8 mouse cellular contexts compared by ENCODE assay signal in genomic region chr8:72474826-72475546, GRCm38 (mm10). TPM values are rescaled to one million over a fixed set of nuclear protein-coding genes. Genes with fewer than 3 reads are reported as not detected.
A peak's percentile ranks its signal among the peaks of the same experiment; 100 is the strongest.
DNase-seq lines count a peak whose midpoint lies in the region; ATAC-seq and TF ChIP-seq lines count a peak whose summit lies in the region.

Cherp (minus strand) TSS chr8:72475226.

- H3K4me3 ChIP-seq in C2C12 (ENCODE audit: insufficient read depth, poor library complexity, severe bottlenecking) (peak within 1 kb of the TSS; percentile 91), myocyte (peak within 1 kb of the TSS; percentile 72)
- peak within 1 kb of the TSS; percentile 90 for H3K4me3 ChIP-seq in erythroblast, embryonic 14.5 days (replicated peaks)
- H3K4me3 ChIP-seq in heart, embryonic 11.5 days (ENCODE audit: low read depth, low read length), result peak within 1 kb of the TSS; percentile 82
- H3K4me3 ChIP-seq in kidney, embryonic 16.5 days (ENCODE audit: low read length), result peak within 1 kb of the TSS; percentile 54
- H3K4me3 ChIP-seq in liver, adult 2 months (ENCODE audit: insufficient read depth, low read depth, low read length), result peak within 1 kb of the TSS; percentile 85

- peaks cover 39% of the 10 kb centered on the region for H3K79me3 ChIP-seq in C2C12 (ENCODE audit: low read depth)

- no peaks in the 10 kb centered on the region for H3K9me3 ChIP-seq in erythroblast, embryonic 14.5 days (ENCODE audit: control insufficient read depth, low read length)
- H3K9me3 ChIP-seq in heart, embryonic 11.5 days (replicated peaks; ENCODE audit: control insufficient read depth, low read length), result no peaks in the 10 kb centered on the region
- 0 out of 2 replicates have a peak, but pooled peaks cover 7% of the 10 kb centered on the region for H3K9me3 ChIP-seq in kidney, embryonic 16.5 days (ENCODE audit: low read length)

- peak; percentile 91 for ATAC-seq in heart, embryonic 11.5 days (replicated peaks; ENCODE audit: insufficient number of reproducible peaks, low FRiP score, low TSS enrichment)
- peak; percentile 98 for ATAC-seq in kidney, embryonic 16.5 days (ENCODE audit: low FRiP score, low TSS enrichment)

- no peaks in the 10 kb centered on the region for H3K27me3 ChIP-seq in C2C12 (ENCODE audit: control insufficient read depth, insufficient read depth, insufficient read length)
- H3K27me3 ChIP-seq in erythroblast, embryonic 14.5 days (ENCODE audit: control insufficient read depth), result no peaks in the 10 kb centered on the region
- H3K27me3 ChIP-seq in heart, embryonic 11.5 days (ENCODE audit: control insufficient read depth, insufficient read depth, low read length), result no peaks in the 10 kb centered on the region
- no peaks in the 10 kb centered on the region for H3K27me3 ChIP-seq in kidney, embryonic 16.5 days (ENCODE audit: insufficient read depth, low read length)
- H3K27me3 ChIP-seq in liver, adult 2 months (ENCODE audit: control insufficient read depth, insufficient read depth, low read length), result no peaks in the 10 kb centered on the region
- H3K27me3 ChIP-seq in myocyte (ENCODE audit: control insufficient read depth, insufficient read depth, insufficient read length), result no peaks in the 10 kb centered on the region
- H3K27me3 ChIP-seq in splenic B cell, adult 2 months (ENCODE audit: control insufficient read depth, insufficient read depth, low read length, poor library complexity, severe bottlenecking), result no peaks in the 10 kb centered on the region

- no peak for TF ChIP-seq CTCF in C2C12 (IDR thresholded peaks at IDR 0.05; ENCODE audit: control insufficient read depth, insufficient read depth, insufficient read length)
- TF ChIP-seq CTCF in brain, embryonic 14.5 days (IDR thresholded peaks at IDR 0.05; ENCODE audit: borderline replicate concordance, extremely low read depth, insufficient read depth, insufficient read length), result no peak
- no peak for TF ChIP-seq CTCF in liver, adult 2 months (IDR thresholded peaks at IDR 0.05; ENCODE audit: low read depth, low read length)

- DNase-seq in brain, embryonic 14.5 days (ENCODE audit: low read depth), result peak; percentile 100
- DNase-seq in liver, adult 2 months (ENCODE audit: extremely low read depth, low read depth, low spot score), result peak; percentile 94
- DNase-seq in splenic B cell, adult 2 months (ENCODE audit: low read depth, low spot score), result peak; percentile 99

- peaks cover 34% of the 10 kb centered on the region for H3K36me3 ChIP-seq in C2C12 (ENCODE audit: control insufficient read depth, insufficient read depth)
- H3K36me3 ChIP-seq in erythroblast, embryonic 14.5 days (ENCODE audit: control insufficient read depth), result peaks cover 47% of the 10 kb centered on the region
- H3K36me3 ChIP-seq in heart, embryonic 11.5 days (ENCODE audit: control insufficient read depth, insufficient read depth, low read length), result peaks cover 18% of the 10 kb centered on the region
- peaks cover 36% of the 10 kb centered on the region for H3K36me3 ChIP-seq in kidney, embryonic 16.5 days (ENCODE audit: insufficient read depth, low read length)
- peaks cover 4% of the 10 kb centered on the region; the same call in 1 of the 2 replicates for H3K36me3 ChIP-seq in liver, adult 2 months (ENCODE audit: control insufficient read depth, insufficient read depth, low read length)
- peaks cover 5% of the 10 kb centered on the region for H3K36me3 ChIP-seq in myocyte (ENCODE audit: control insufficient read depth, insufficient read depth)
- H3K36me3 ChIP-seq in splenic B cell, adult 2 months (ENCODE audit: control insufficient read depth, insufficient read depth, low read length, poor library complexity, severe bottlenecking), result peaks cover 10% of the 10 kb centered on the region

- H3K79me2 ChIP-seq in C2C12 (ENCODE audit: control insufficient read depth, insufficient read depth) (peaks cover 60% of the 10 kb centered on the region), myocyte (ENCODE audit: control insufficient read depth, insufficient read depth) (peaks cover 24% of the 10 kb centered on the region)
- peaks cover 3% of the 10 kb centered on the region; the same call in 1 of the 2 replicates for H3K79me2 ChIP-seq in liver, adult 2 months (ENCODE audit: control insufficient read depth, insufficient read depth, low read length)

- H3K9ac ChIP-seq in heart, embryonic 11.5 days (ENCODE audit: low read depth, low read length), result peak within 1 kb of the TSS; percentile 82
- peak within 1 kb of the TSS; percentile 78 for H3K9ac ChIP-seq in kidney, embryonic 16.5 days (replicated peaks; ENCODE audit: low read length)
- H3K9ac ChIP-seq in liver, adult 2 months (ENCODE audit: low read depth, low read length), result peak within 1 kb of the TSS; percentile 90

- peaks cover 44% of the 10 kb centered on the region for H3K4me1 ChIP-seq in erythroblast, embryonic 14.5 days (ENCODE audit: control insufficient read depth)
- H3K4me1 ChIP-seq in heart, embryonic 11.5 days (ENCODE audit: control insufficient read depth, insufficient read depth, low read length), result peaks cover 12% of the 10 kb centered on the region; the same call in 1 of the 2 replicates
- H3K4me1 ChIP-seq in kidney, embryonic 16.5 days (ENCODE audit: insufficient read depth, low read length), result peaks cover 12% of the 10 kb centered on the region
- H3K4me1 ChIP-seq in liver, adult 2 months (ENCODE audit: control insufficient read depth, insufficient read depth, low read length), result peaks cover 11% of the 10 kb centered on the region

- peak within 1 kb of the TSS; percentile 90 for H3K27ac ChIP-seq in heart, embryonic 11.5 days (ENCODE audit: low read depth, low read length)
- peak within 1 kb of the TSS; percentile 93 for H3K27ac ChIP-seq in kidney, embryonic 16.5 days (ENCODE audit: low read length)
- peak within 1 kb of the TSS; percentile 73 for H3K27ac ChIP-seq in liver, adult 2 months (replicated peaks; ENCODE audit: insufficient read depth, low read depth, low read length)

- H3K4me2 ChIP-seq in heart, embryonic 11.5 days, result peak within 1 kb of the TSS; percentile 97
- H3K4me2 ChIP-seq in kidney, embryonic 16.5 days (replicated peaks; ENCODE audit: low read depth, low read length), result peak within 1 kb of the TSS; percentile 85
- peak within 1 kb of the TSS; percentile 99 for H3K4me2 ChIP-seq in myocyte (ENCODE audit: low read depth)

- H3ac ChIP-seq in C2C12 (ENCODE audit: control insufficient read depth, insufficient read length, low read depth) (peak within 1 kb of the TSS; percentile 98), myocyte (ENCODE audit: control insufficient read depth, insufficient read length) (peak within 1 kb of the TSS; percentile 92)

- WGBS in heart, embryonic 11.5 days (ENCODE audit: insufficient replicate concordance), result under 1% methylated on average over 80 of the region's 80 CpGs
- WGBS in kidney, embryonic 16.5 days, result under 1% methylated on average over 76 of the region's 80 CpGs
- under 1% methylated on average over 80 of the region's 80 CpGs for WGBS in liver, adult 2 months

- TF ChIP-seq POLR2A in brain, embryonic 14.5 days (IDR thresholded peaks at IDR 0.05; ENCODE audit: borderline replicate concordance, extremely low read depth, insufficient read depth, insufficient read length, poor library complexity, severe bottlenecking), result peak; percentile 55
- TF ChIP-seq POLR2A in liver, adult 2 months (IDR thresholded peaks at IDR 0.05; ENCODE audit: extremely low read depth, insufficient read depth, low read length), result peak; percentile 55
- peak; percentile 95 for TF ChIP-seq POLR2A in myocyte (IDR thresholded peaks at IDR 0.05; ENCODE audit: insufficient read length, low read depth)

TF ChIP-seq in C2C12, 6 proteins besides CTCF, POLR2A, EP300 and RAD21:
- no peak for TF ChIP-seq MYOD1 (IDR thresholded peaks at IDR 0.05; ENCODE audit: control insufficient read depth, insufficient read length, low read depth)
- TF ChIP-seq MYOG (IDR thresholded peaks at IDR 0.05; ENCODE audit: control insufficient read depth, extremely low read depth, insufficient read length), result no peak
- TF ChIP-seq MAX (IDR thresholded peaks at IDR 0.05), result peak; percentile 94

TF ChIP-seq in myocyte, 11 proteins besides CTCF, POLR2A, EP300 and RAD21:
- no peak for TF ChIP-seq CEBPB (IDR thresholded peaks at IDR 0.05; ENCODE audit: insufficient read depth, poor library complexity, severe bottlenecking)
- TF ChIP-seq MAX (IDR thresholded peaks at IDR 0.05; ENCODE audit: low read depth), result no peak
- peak in 1 of 3 experiments; percentile 14 for TF ChIP-seq MYOD1 (IDR thresholded peaks at IDR 0.05; ENCODE audit: control insufficient read depth in 1 of 3, insufficient read length in 2 of 3, low read depth in 2 of 3)
- peak; percentile 94 for TF ChIP-seq POLR2AphosphoS2 (IDR thresholded peaks at IDR 0.05; ENCODE audit: insufficient read length, low read depth)
- peak; percentile 86 for TF ChIP-seq SRF (IDR thresholded peaks at IDR 0.05; ENCODE audit: control insufficient read depth, insufficient read length, low read depth)
- peak; percentile 54 for TF ChIP-seq E2F4 (IDR thresholded peaks at IDR 0.05; ENCODE audit: insufficient read depth)

RNA-seq across cellular contexts. Expression of gene Cherp, which starts in this region (rescaled TPM):
- polyA plus RNA-seq in C2C12 (2012; fragmentation: generic; extraction: Trizol) (56.9 TPM), myocyte (2012; fragmentation: generic; extraction: Trizol) (39.9 TPM)
- polyA plus RNA-seq in brain, embryonic 14.5 days (2012; rRNA removed), result 68.3 and 85.0 TPM in 2 replicates
- 13.3 and 16.8 TPM in 2 replicates for polyA plus RNA-seq in erythroblast, embryonic 14.5 days (2012)
- polyA plus RNA-seq in heart, embryonic 11.5 days (2014; fragmentation: Nextera tagmentation; extraction: Ambion mirVana), result 42.2 and 44.5 TPM in 2 replicates
- polyA plus RNA-seq in kidney, embryonic 16.5 days (2015; fragmentation: Nextera tagmentation; extraction: Ambion mirVana), result 64.6 and 87.9 TPM in 2 replicates
- total RNA-seq in liver, adult 2 months (2014; rRNA removed), result 5.3 and 6.7 TPM in 2 replicates
- 16.2 and 22.7 TPM in 2 replicates for polyA plus RNA-seq in liver, adult 2 months (2012; rRNA removed)

Comparison
In these comparisons a context has a peak if more than half of its experiments do, and no peak if none do; other contexts are left out.
1. Peak in every context shown above with its lines: DNase-seq, ATAC-seq, H3K4me3 ChIP-seq and H3K27ac ChIP-seq.